Mouse (Mus musculus) brain, embryonic 14.5 days (tissue): ENCODE measurements around the gene Padi4.

Source experiments
- CTCF ChIP-seq: fragments of 200-500 bp; IDR thresholded peaks from 2 replicates; pipeline ENCODE4 v1.5.1; 2012; ENCODE audit warnings: inconsistent platforms, mild to moderate bottlenecking, moderate library complexity, borderline replicate concordance; ENCODE audit not compliant: insufficient read depth, insufficient read length; ENCODE audit errors: extremely low read depth
- POLR2A ChIP-seq: fragments of 200-500 bp; IDR thresholded peaks from 2 replicates; pipeline ENCODE4 v1.6.1; 2012; ENCODE audit warnings: mild to moderate bottlenecking, inconsistent platforms, borderline replicate concordance; ENCODE audit not compliant: poor library complexity, insufficient read depth, insufficient read length, severe bottlenecking; ENCODE audit errors: extremely low read depth

GRCm38 (mm10) chr4:140755811-140756210, 18.2 kb downstream of the Padi4 start:
- no peak for TF ChIP-seq CTCF
- no peak for TF ChIP-seq POLR2A
